Mouse (Mus musculus) embryonic stem cell, embryonic (primary cell): ENCODE measurements at regions not wholly inside any gene's neighbourhood (a gene's known extent, or its start where the extent isn't known, plus 50 kb on each side); places are given as distances from the start of the nearest gene placed in this dataset.
"Not testable (repeated sequence)": the region's sequence is repeated elsewhere in the genome, so short reads cannot be mapped to it uniquely, and the experiment has no call there.

ENCODE experiments used
- CTCF ChIA-PET, 4 experiments: fragments of 300-600 bp in 2 of 4; fragments of 350-600 bp in 2 of 4; sonication (Branson Sonifier 250); formaldehyde crosslinking; loops; one replicate each; lab custom pipeline; 2022; ENCODE audit warnings: inconsistent platforms in 2 of 4; lab: Charles Lee
- POLR2A ChIA-PET, 4 experiments: fragments of 300-600 bp in 2 of 4; fragments of 350-600 bp in 2 of 4; sonication (Branson Sonifier 250); formaldehyde crosslinking; loops; one replicate each; lab custom pipeline; 2022; ENCODE audit warnings: antibody characterized with exemption in 4 of 4, inconsistent platforms in 1 of 4; lab: Charles Lee

DNA sequence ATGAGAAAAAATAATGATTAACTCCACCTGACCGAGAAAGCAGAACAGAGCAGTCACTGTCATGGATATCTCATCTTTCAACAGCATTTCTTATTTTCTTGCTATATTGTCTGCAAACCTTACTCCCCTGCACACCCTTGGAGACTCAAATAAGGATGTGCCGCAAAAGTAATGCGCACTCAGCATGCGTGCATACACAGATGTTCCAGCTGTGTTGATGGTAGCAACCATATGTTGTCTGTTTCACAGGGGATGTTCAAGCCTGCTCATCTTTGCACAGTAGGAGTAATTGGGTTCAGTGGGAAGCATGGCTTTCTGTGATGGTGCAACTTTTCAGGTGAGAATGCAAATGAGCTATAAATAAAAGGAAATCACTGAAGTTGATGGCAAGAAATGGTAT lies 1182.9 kb upstream of the Manea start:
- ChIA-PET CTCF (no interaction called here), POLR2A (no interaction called here)

GRCm38 (mm10) chr4:27520295-27520694 lies 1173.6 kb upstream of the Manea start:
- POLR2A ChIA-PET = no interaction called here
- CTCF ChIA-PET = no interaction called here

DNA sequence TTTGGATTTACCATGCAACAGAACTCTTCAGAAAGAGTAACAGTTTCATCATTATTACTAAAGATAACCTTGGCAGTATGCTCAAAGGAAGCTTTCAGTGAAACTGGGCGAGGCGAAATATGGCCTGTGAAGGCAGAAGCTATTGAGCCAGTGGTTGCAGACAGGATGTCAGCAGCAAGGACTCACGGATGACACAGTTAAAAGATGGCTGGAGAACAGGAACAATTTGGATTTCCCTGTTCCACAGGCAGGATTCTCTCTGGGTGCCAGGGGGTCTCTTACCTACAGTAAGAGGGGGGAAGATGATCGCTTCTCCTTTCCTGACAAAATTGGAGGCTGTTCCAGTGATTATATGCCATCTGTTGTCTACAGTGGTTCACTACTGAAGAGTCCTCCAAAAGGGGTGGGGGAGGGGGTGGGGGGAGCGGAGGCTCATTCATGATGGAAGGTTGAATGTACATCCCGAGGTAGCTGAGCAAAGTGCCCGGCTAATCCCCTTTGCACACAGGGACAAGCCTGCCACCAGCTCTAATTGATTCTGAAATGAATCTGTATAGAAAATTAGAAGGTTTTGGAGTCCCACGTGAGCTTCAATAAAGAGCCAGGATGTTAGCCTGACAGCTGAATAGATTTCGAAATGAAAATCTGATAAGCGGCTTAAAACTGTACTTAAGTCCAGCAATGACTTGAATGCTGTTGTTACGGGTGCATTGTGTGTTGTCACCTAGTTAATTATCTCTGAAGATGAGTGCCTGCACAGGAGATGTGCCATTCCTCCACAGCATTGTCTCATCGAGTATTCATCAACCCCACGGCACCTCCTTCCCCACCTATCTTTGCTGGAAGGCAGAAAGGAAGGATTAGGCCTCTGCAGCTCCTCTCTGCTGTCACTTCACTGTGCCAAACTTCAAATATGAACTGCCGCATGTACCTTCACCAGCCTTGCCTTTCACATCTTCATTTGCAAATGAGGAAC lies 1158.4 kb upstream of the Manea start:
- ChIA-PET CTCF (no interaction called here), POLR2A (no interaction called here)

DNA sequence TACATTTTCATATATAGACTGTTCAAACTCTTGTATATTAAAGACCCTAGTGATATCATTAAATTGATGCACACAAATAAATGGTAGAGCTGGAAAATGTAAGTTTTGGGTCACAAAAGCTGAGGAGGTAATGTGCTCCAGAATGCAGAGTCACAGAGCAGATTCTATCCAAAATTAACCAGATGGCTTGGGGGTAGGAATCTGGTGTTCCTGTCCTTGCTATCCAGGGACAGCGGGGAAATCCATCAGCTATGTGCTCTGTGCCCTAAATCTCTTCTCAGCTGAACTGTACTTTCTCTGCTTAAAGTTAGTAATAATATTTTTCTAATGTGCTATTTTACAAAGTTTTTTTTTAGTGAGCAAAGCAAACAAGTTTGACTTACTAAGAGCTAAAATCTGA lies 1151.2 kb upstream of the Manea start:
- POLR2A ChIA-PET = no interaction called here
- CTCF ChIA-PET = no interaction called here

GRCm38 (mm10) chr4:27497274-27497673 lies 1150.6 kb upstream of the Manea start:
- ChIA-PET CTCF (no interaction called here), POLR2A (no interaction called here)

DNA sequence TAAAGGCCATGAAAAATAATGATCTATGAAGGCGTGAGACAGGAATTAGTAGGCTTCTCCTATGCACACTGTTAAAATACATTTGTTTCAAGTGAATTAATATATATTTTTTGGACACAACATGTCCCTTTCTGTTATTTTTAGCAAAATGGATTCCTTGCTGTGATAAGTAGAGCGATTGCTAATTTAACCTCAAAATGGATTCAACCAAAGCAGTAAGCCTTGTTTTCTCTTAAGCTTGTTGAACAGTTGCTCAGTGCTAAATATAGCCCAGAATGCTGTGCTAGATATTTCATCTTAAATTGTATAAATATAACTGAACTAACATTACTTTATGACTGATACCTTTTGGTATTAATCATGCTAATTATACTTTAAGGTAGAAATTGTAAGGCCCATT lies 1144.6 kb upstream of the Manea start:
- CTCF ChIA-PET = no interaction called here
- POLR2A ChIA-PET = no interaction called here

DNA sequence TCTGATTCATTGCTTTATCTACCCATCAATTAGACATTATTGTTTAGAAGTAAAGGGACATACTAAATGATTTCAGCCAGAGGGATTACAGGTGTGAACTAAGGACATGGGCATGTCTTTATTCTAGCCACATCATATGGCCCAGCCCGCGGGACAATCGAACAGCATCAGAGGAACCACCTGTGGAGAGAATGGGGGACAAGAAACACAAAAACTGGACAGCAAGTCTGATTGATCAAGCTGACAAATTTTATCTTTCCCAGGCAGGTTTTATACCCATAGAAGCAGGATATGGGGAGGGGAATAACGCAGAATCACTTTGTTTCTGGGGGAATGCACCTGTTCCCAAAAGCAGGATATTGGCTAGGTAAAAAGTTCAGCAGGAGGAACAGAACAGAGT lies 1103.2 kb upstream of the Manea start:
- ChIA-PET CTCF (no interaction called here), POLR2A (no interaction called here)

- ChIA-PET POLR2A (no interaction called here), CTCF (interaction anchor here in 1 of 4 experiments (0.6 kb wide), 1 partner anchor 37 kb away, joined by 11 read pairs; no protein-coding TSS in a partner anchor)
These were observed 1099.6 kb upstream of the Manea start for GRCm38 (mm10) chr4:27446310-27446709.

DNA sequence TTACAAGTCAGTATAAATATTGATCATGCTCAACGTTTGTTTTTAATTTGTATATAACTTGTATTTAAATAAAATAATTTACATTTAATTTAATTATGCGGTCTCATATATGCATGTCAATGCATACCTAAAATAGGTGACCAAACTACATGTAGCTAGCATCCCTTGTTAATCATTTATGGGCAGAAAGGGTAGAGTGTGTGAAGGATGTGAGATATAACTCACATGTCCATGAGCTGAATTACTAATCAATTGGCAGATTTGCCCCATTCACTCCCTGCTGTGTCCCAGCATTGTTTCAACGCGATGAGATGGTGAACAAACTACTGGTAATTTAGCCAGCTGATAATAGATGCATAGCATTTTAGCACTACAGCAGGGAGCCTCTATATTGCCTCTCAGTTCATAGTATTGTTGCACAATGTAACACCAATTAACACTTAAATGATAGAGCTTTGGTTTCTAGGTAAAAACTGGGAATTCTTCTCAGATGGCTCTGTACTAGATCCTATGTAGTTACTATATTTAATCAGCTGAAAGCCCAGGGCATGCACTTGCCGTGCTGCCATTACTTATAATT lies 1082.6 kb upstream of the Manea start:
- POLR2A ChIA-PET = no interaction called here

DNA sequence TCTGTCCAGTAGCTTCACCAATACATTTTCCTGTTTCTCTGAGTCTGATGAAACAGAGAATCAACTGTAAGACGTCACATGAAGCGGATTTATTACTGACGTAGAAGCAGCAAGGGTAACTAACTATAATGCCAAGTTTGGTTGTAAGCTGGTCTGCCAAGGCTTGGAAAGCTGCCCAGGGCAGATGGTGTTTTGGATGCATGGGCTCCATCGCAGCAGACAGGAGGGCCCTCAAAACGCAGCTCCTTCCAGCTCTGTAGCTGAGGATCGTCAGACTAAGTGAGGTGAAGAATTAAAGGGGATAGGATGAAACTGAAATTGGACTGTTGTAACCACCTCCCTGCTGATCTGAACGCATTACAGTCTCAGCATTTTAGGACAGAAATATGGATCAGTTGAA lies 1079.2 kb upstream of the Manea start:
- CTCF ChIA-PET = interaction anchor here in 1 of 4 experiments (0.5 kb wide), 1 partner anchor 194 kb away, joined by 3 read pairs; no protein-coding TSS in a partner anchor
- POLR2A ChIA-PET = no interaction called here

More for the DNA sequence above, 1082.6 kb upstream of the Manea start:
- CTCF ChIA-PET = no interaction called here

- CTCF ChIA-PET = no interaction called here
- POLR2A ChIA-PET = no interaction called here
These were observed 1077.2 kb upstream of the Manea start for GRCm38 (mm10) chr4:27423846-27424245.

GRCm38 (mm10) chr4:27418517-27418916 lies 1071.8 kb upstream of the Manea start:
- POLR2A ChIA-PET = no interaction called here
- CTCF ChIA-PET = no interaction called here

GRCm38 (mm10) chr4:27384941-27385340 lies 1038.2 kb upstream of the Manea start:
- POLR2A ChIA-PET, CTCF ChIA-PET: not testable (repeated sequence)

- POLR2A ChIA-PET = no interaction called here
These were observed 1000.2 kb upstream of the Manea start for GRCm38 (mm10) chr4:27346892-27347291.

GRCm38 (mm10) chr4:27333279-27333678 lies 986.6 kb upstream of the Manea start:
- ChIA-PET CTCF (no interaction called here), POLR2A (no interaction called here)

More at GRCm38 (mm10) chr4:27346892-27347291, 1000.2 kb upstream of the Manea start:
- CTCF ChIA-PET = no interaction called here
